Comparison of ENCODE assay signal across 9 mouse cellular contexts in genomic region chr19:42325894-42326293, GRCm38 (mm10).
DNase-seq lines count a peak whose midpoint lies in the region; ATAC-seq lines count a peak whose summit lies in the region.
"Had no signal": no experiment of that assay in that cellular context is flagged by ENCODE, and none has a peak within 500 bp of the region (broad histone marks: within the 10 kb centered on the region; RNA-seq: fewer than 3 reads in every experiment).

No protein-coding gene starts in this region.

- no peak for ATAC-seq in midbrain, embryonic 14.5 days (ENCODE audit: low FRiP score, low TSS enrichment)
- ATAC-seq in midbrain, embryonic 16.5 days = no peak
- no peak for ATAC-seq in activated CD4-positive, CD25-positive, alpha-beta regulatory T cell, adult 4 months
- ATAC-seq in erythroblast, adult 5-6 weeks (replicated peaks; ENCODE audit: low FRiP score, poor library complexity, severe bottlenecking) = no peak

- no peaks in the 10 kb centered on the region for H3K9me3 ChIP-seq in midbrain, embryonic 14.5 days (ENCODE audit: control insufficient read depth, low read length)
- no peaks in the 10 kb centered on the region for H3K9me3 ChIP-seq in midbrain, embryonic 16.5 days (replicated peaks; ENCODE audit: control insufficient read depth, low read length, poor library complexity, severe bottlenecking)
- no peaks in the 10 kb centered on the region for H3K9me3 ChIP-seq in limb, embryonic 10.5 days (replicated peaks)
- H3K9me3 ChIP-seq: limb, embryonic 13.5 days had no signal

- H3K36me3 ChIP-seq in midbrain, embryonic 14.5 days (ENCODE audit: control insufficient read depth, insufficient read depth, low read length) = no peaks in the 10 kb centered on the region
- H3K36me3 ChIP-seq in midbrain, embryonic 16.5 days (ENCODE audit: control insufficient read depth, insufficient read depth, low read length) = no peaks in the 10 kb centered on the region
- H3K36me3 ChIP-seq in limb, embryonic 10.5 days = no peaks in the 10 kb centered on the region
- H3K36me3 ChIP-seq: limb, embryonic 13.5 days had no signal

- peak; percentile 65 for DNase-seq in midbrain, embryonic 14.5 days
- DNase-seq in adrenal gland, postnatal 10 days = peak; percentile 87
- peak; percentile 53 to 82 for DNase-seq in gastrocnemius, postnatal 4 days (ENCODE audit: low spot score in 2 of 2)
- peak; percentile 84 for DNase-seq in limb, embryonic 10.5 days (ENCODE audit: low spot score)
- DNase-seq in skeletal muscle tissue, adult 2 months (ENCODE audit: low read depth, low spot score) = peak; percentile 34

- H3K4me2 ChIP-seq in midbrain, embryonic 14.5 days (ENCODE audit: low read length) = no peak overlapping the region
- H3K4me2 ChIP-seq in midbrain, embryonic 16.5 days (ENCODE audit: low read length) = no peak overlapping the region
- H3K4me2 ChIP-seq: limb, embryonic 13.5 days had no signal

- no peak overlapping the region for H3K9ac ChIP-seq in midbrain, embryonic 14.5 days (replicated peaks; ENCODE audit: low read length)
- H3K9ac ChIP-seq in midbrain, embryonic 16.5 days (ENCODE audit: low read depth, low read length) = no peak overlapping the region
- H3K9ac ChIP-seq: limb, embryonic 13.5 days had no signal

- WGBS in midbrain, embryonic 14.5 days = 13% methylated on average over 11 of the region's 11 CpGs
- WGBS in midbrain, embryonic 16.5 days = 20% methylated on average over 11 of the region's 11 CpGs
- 6% methylated on average over 11 of the region's 11 CpGs for WGBS in limb, embryonic 10.5 days

- H3K4me3 ChIP-seq in midbrain, embryonic 14.5 days (replicated peaks; ENCODE audit: low read depth, low read length) = no peak overlapping the region
- H3K4me3 ChIP-seq in midbrain, embryonic 16.5 days (ENCODE audit: low read depth, low read length) = no peak overlapping the region
- no peak overlapping the region for H3K4me3 ChIP-seq in limb, embryonic 10.5 days
- H3K4me3 ChIP-seq: limb, embryonic 13.5 days had no signal

- no peaks in the 10 kb centered on the region for H3K27me3 ChIP-seq in midbrain, embryonic 14.5 days (ENCODE audit: control insufficient read depth, insufficient read depth, low read length)
- no peaks in the 10 kb centered on the region for H3K27me3 ChIP-seq in midbrain, embryonic 16.5 days (ENCODE audit: control insufficient read depth, insufficient read depth, low read depth, low read length)
- no peaks in the 10 kb centered on the region; the same call in 1 of the 2 replicates for H3K27me3 ChIP-seq in limb, embryonic 10.5 days (ENCODE audit: low read depth, poor library complexity, severe bottlenecking)
- H3K27me3 ChIP-seq: limb, embryonic 13.5 days had no signal

- H3K27ac ChIP-seq in midbrain, embryonic 14.5 days (replicated peaks; ENCODE audit: low read depth, low read length) = no peak overlapping the region
- H3K27ac ChIP-seq in midbrain, embryonic 16.5 days (ENCODE audit: low read length) = no peak overlapping the region
- H3K27ac ChIP-seq in limb, embryonic 10.5 days = no peak overlapping the region
- H3K27ac ChIP-seq: limb, embryonic 13.5 days had no signal

- H3K4me1 ChIP-seq in midbrain, embryonic 14.5 days (ENCODE audit: control insufficient read depth, insufficient read depth, low read length) = no peaks in the 10 kb centered on the region
- H3K4me1 ChIP-seq in midbrain, embryonic 16.5 days (ENCODE audit: control insufficient read depth, insufficient read depth, low read length) = 0 out of 2 replicates have a peak, but pooled peaks cover 2% of the 10 kb centered on the region
- H3K4me1 ChIP-seq in limb, embryonic 10.5 days = no peaks in the 10 kb centered on the region
- H3K4me1 ChIP-seq: limb, embryonic 13.5 days had no signal

Comparison
In these comparisons a context has a peak if more than half of its experiments do, and no peak if none do; other contexts are left out.
1. DNase-seq: peak in every context shown above with its lines; median percentile 87 in adrenal gland, postnatal 10 days; 84 in limb, embryonic 10.5 days; 68 in gastrocnemius, postnatal 4 days; 65 in midbrain, embryonic 14.5 days; 34 in skeletal muscle tissue, adult 2 months.